Mouse (Mus musculus) right cerebral cortex, adult 18-20 months (tissue): ENCODE results near the gene Hspb3.

ENCODE experiments used
- DNase-seq: peaks from one replicate; pipeline ENCODE4 v3.0.0; 2022; ENCODE audit warnings: mixed read lengths

Gene Hspb3

GRCm38 (mm10) chr13:113663151-113663779 lies at the start of gene Hspb3:
Gene Hspb3 (minus strand): TSS chr13:113663676.
- DNase-seq: peak; percentile 65

- DNase-seq: no peak
Observed at GRCm38 (mm10) chr13:113713186-113713585, 49.7 kb upstream of the Hspb3 start.

- no peak for DNase-seq
Observed at GRCm38 (mm10) chr13:113706183-113706582, 42.7 kb upstream of the Hspb3 start.

GRCm38 (mm10) chr13:113701185-113701584 lies 37.7 kb upstream of the Hspb3 start:
- DNase-seq: no peak

DNA sequence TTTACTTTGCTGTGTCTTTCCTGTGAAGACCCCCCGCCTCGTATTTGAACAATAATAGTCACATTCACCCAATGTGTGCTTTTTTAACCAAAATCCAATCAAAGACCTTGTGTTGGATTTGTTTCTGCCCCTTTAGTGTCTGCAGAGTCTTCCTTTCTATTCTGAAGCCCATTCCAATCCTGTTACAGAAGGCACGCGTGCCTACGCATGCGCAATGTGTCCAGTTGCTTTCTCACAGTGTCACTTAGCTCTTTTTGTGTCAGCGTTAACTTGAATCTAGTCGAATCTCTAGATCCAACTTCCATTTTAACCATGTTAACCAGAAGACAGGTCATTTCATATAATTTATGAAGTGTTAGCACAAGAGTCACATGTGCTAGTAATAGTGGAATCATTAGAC lies 36.5 kb upstream of the Hspb3 start:
- DNase-seq: no peak

GRCm38 (mm10) chr13:113699415-113699873 lies 36.0 kb upstream of the Hspb3 start:
- DNase-seq: peak; percentile 27

DNA sequence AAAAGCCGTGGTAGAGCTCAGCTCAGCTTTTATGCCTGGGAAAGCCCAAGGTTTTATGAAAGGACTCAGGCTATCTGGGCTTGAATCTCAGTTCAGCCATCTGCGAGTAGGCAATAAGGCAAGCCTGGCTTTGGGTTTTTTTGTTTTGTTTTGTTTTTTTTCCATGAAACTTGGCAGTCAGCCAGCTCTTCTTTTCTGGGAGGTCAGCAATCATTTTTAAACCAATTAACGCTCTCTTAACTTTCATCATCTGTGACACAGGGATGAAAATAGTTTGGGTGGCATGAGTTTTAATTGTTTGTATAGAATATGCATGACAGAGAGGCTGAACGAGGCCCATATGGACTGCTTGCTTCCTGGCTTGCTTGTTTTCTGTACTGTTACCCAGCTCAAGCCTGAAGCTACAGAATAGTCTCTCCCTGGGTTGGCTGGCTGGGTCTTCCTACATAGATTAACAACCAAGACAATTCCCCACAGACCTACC lies 33.4 kb upstream of the Hspb3 start:
- DNase-seq: no peak

GRCm38 (mm10) chr13:113693383-113693782 lies 29.9 kb upstream of the Hspb3 start:
- DNase-seq: peak; percentile 30

DNA sequence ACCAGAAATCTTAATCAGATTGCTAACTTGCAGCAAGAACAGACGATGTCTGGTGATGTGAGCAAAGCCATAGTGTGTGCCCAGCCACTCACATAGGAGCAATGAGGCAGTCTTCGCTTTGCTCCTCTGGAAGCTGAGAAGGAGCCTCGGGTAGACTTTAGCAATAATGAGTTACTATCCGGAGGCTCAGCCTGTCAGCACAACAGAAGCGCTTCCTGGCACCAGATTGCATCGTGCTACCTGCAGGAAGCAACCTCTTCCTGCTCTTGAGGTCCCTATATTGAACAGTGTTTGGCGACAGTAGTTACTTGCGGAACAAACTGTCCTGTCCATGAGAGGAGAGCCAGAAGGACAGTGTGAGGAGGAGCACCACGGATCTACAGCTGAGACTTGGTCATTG lies 28.2 kb upstream of the Hspb3 start:
- no peak for DNase-seq

DNA sequence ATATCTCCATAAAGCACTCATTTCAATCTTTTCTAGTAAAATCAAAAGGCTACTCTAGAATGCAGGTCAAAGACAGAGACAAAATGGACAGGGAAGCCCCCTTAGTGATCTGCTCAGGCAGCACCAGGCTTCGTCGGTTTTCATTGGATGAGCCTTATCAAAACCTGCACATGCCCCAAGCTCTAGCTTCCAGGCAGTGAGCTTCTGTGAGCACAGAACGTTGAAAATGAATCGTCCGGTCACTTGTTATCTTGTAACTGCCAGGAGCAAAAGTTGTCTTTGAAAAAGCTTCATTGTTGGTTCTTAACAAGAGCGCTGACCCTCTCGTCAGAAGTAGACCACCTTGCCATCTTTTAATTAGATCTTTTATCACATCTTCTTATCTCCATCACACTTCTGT lies 26.4 kb upstream of the Hspb3 start:
- DNase-seq: no peak

GRCm38 (mm10) chr13:113686691-113687121 lies 23.2 kb upstream of the Hspb3 start:
- DNase-seq: no peak

- no peak for DNase-seq
Observed at GRCm38 (mm10) chr13:113682821-113683220, 19.3 kb upstream of the Hspb3 start.

- DNase-seq: no peak
Observed at GRCm38 (mm10) chr13:113680646-113681045, 17.2 kb upstream of the Hspb3 start.

DNA sequence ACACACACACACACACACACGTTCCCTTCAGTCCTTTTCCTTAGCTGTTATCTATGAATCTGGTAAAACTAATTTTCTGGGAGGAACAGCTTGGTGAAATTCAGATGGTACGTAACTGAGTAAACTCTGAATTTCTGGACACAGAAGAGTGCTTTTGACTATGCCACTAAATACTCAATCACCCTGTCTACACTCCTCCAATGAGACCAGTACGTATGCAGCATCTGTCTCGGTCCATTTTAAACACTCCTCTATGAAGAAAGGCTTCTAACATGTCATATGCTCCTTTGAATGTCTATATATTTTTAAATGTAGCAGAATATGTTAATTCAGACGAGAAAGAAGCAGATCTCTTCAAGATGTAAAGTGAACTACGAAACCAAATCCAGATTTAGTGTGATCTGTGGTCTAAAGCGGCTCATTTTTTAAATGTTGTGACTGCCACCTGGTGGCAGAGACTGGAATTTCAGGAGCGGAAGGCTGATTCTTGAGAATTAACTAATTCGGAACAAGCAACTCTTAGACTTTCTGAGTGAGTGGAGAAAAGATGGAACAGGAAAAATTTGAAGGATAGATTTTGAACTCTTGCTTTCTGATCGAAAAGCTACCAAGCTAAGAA lies 6.1 kb upstream of the Hspb3 start:
- DNase-seq: peak; percentile 51

DNA sequence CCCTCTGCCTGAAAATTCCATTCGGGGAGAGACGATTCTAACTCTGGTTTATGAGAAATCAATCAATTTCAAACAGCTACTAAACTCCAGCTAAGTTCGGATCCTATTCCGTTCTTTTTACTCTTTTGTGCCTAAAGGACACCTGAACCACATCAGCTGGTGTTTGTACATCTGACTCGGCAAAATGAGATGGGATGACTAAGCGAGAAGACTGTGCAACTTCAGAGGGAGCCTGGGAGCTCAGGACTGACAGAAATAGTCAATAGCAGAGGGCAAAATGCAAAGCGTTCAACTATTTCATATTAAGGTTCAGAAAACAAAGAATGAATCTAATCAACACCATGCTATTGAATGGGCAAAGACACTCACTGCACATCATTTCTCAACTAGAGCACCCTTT lies 407 bp upstream of the Hspb3 start:
- no peak for DNase-seq

DNA sequence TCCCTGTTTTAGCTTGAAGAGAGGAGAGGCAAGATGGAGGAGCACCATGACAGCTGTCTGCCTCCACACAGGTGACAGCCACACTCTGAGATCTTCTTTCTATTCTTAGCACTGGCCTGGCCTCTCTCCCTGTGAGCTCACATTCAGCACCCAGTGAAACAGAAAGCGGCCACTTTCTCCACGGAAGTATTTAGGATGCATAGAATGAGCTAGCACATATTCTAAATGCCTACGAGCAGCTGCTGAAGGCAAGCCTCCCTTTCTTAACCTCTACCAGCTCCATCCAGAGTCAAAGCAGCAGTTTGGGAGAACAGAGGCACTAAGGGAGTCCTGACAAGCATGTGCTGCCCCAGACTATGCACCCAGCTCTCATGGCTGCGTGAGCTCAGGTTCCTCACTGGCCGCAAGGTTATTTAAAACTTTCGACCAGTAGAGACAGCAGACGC lies 1.6 kb downstream of the Hspb3 start:
- peak; percentile 36 for DNase-seq

- peak; percentile 29 for DNase-seq
Observed at GRCm38 (mm10) chr13:113660576-113661310, 2.7 kb downstream of the Hspb3 start.

DNA sequence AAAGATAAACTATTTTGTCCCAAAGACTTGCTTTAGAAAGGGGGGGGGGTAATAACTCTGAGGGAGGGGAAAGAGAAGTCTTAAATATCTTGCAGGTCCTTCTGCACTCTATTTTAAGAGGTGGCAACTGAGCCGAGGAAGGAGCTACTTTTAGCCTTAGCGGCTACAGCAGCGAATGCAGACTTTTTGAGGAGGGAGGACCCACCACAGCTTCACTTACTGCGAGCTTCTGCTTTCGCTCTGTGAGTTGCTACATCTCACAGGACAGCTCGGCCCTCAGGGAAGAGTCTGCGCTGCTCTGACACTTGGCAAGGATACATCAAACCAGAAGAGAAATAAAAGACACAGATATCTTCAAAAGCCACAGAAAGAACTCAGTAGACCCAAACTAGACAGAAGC lies 6.3 kb downstream of the Hspb3 start:
- DNase-seq: no peak

DNA sequence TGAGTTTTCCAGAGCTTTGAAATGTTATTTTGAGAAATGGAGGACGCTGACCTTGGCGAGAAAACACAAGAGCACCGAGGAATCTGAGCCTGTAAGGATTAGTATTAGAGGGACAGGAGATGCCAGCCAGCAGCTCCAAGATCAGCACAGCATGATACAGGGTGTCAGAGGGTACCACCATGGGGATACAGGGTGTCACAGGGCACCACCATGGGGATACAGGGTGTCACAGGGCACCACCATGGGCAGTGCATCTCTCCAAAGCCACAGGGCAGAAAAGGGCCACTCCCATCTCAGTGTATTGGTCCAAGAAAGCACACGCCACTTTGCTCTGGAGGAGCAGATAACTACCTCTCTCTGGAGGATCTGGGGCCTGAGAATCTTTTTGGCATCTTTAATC lies 6.8 kb downstream of the Hspb3 start:
- DNase-seq: no peak

GRCm38 (mm10) chr13:113655511-113655910 lies 8.0 kb downstream of the Hspb3 start:
- no peak for DNase-seq

DNA sequence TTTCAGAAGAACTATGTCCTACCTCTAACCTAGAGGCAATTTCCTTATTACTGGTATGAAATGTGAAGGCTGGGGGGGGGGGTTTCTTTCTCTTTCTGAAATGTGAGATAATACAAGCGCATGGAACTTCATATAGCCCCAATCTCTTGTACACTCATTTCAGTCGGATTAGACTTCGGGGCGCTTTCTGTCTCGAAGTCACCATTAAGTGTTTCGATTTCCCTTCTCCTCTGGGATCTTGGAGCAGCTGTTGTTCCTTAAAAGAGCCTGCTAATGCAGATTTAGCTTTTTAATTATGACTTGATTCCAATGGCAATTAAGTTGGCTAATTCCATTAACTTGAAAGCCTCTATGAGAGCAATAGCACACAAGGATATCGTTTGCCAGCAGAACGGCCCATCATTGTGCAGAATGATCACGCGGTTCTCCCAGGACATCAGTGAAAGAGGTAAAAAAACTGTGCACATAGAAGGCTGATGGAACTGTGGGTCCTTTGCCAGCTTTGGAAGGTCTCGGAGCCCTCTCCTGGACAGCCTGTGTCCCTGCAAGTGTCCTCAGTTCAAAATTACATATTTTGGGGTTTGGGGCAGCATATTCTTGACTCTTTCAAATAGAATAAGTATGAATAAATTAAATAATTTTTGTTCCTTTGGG lies 22.4 kb downstream of the Hspb3 start:
- no peak for DNase-seq

DNA sequence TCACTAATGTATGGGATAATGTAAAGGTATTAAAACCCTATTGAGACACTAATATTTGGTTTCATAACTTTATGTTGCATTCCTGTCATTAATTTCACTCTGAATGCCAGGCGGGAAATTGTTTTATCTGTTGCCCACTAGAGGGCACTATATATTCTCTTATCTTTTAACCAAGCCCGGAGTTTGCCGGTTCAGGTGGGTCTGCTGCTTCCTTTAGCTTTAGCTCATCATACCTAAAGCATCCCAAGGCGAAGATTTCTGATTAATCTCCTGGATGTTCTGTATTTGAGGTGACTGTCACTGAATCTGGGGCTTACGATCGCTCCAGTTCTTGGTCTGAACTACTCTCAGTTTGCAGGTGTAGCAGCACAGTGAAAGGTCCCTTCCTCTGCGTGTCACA lies 24.6 kb downstream of the Hspb3 start:
- no peak for DNase-seq

- no peak for DNase-seq
Observed at GRCm38 (mm10) chr13:113635799-113636222, 27.7 kb downstream of the Hspb3 start.
